In genomic region chr5:101855475-101855874, GRCm38 (mm10) we compare ENCODE assay signal across 30 mouse cellular contexts.
A peak's percentile ranks its signal among the peaks of the same experiment; 100 is the strongest.
DNase-seq lines count a peak whose midpoint lies in the region; ATAC-seq and TF ChIP-seq lines count a peak whose summit lies in the region.
"Had no signal": no experiment of that assay in that cellular context is flagged by ENCODE, and none has a peak within 500 bp of the region (broad histone marks: within the 10 kb centered on the region; RNA-seq: fewer than 3 reads in every experiment).

No protein-coding gene starts in this region.

- H3K27me3 ChIP-seq in lung, postnatal 0 days (replicated peaks; ENCODE audit: insufficient read depth, low read length), result no peaks in the 10 kb centered on the region
- no peaks in the 10 kb centered on the region for H3K27me3 ChIP-seq in stomach, postnatal 0 days (ENCODE audit: control insufficient read depth, insufficient read depth, low read length)
- H3K27me3 ChIP-seq: CH12.LX; embryonic facial prominence, embryonic 13.5 days; forebrain, embryonic 13.5 days; heart, embryonic 12.5 days; heart, embryonic 15.5 days; Patski had no signal

- H3K9ac ChIP-seq in lung, postnatal 0 days (replicated peaks; ENCODE audit: low read depth), result no peak overlapping the region
- H3K9ac ChIP-seq in stomach, postnatal 0 days (ENCODE audit: low read length), result no peak overlapping the region
- H3K9ac ChIP-seq: embryonic facial prominence, embryonic 13.5 days; forebrain, embryonic 13.5 days; heart, embryonic 12.5 days; heart, embryonic 15.5 days; hindbrain, embryonic 14.5 days had no signal

- no peak overlapping the region for H3K4me3 ChIP-seq in lung, postnatal 0 days (ENCODE audit: low read depth, low read length)
- H3K4me3 ChIP-seq in stomach, postnatal 0 days (ENCODE audit: low read depth, low read length), result no peak overlapping the region
- H3K4me3 ChIP-seq: embryonic facial prominence, embryonic 10.5 days; embryonic facial prominence, embryonic 13.5 days; erythroblast, embryonic 14.5 days; forebrain, embryonic 13.5 days; heart, embryonic 12.5 days; heart, embryonic 15.5 days had no signal

- H3K4me1 ChIP-seq in lung, postnatal 0 days (ENCODE audit: insufficient read depth, low read depth, low read length), result peaks cover 4% of the 10 kb centered on the region; the same call in 1 of the 2 replicates
- no peaks in the 10 kb centered on the region for H3K4me1 ChIP-seq in stomach, postnatal 0 days (replicated peaks; ENCODE audit: control insufficient read depth, insufficient read depth)
- H3K4me1 ChIP-seq: embryonic facial prominence, embryonic 10.5 days; embryonic facial prominence, embryonic 13.5 days; forebrain, embryonic 13.5 days; heart, embryonic 12.5 days; heart, embryonic 15.5 days had no signal

- H3K36me3 ChIP-seq in lung, postnatal 0 days (ENCODE audit: insufficient read depth, low read length), result peaks cover 48% of the 10 kb centered on the region; the same call in 1 of the 2 replicates
- H3K36me3 ChIP-seq in stomach, postnatal 0 days (ENCODE audit: control insufficient read depth, insufficient read depth, low read length), result peaks cover 52% of the 10 kb centered on the region
- H3K36me3 ChIP-seq: G1E had no signal

- 0 out of 2 replicates have a peak, but pooled peaks have one; percentile 8 for TF ChIP-seq CTCF in lung, postnatal 0 days (IDR thresholded peaks at IDR 0.05)
- no peak for TF ChIP-seq CTCF in stomach, postnatal 0 days (IDR thresholded peaks at IDR 0.05; ENCODE audit: low read depth)

- ATAC-seq in lung, postnatal 0 days, result peak; percentile 73
- ATAC-seq in stomach, postnatal 0 days (ENCODE audit: low FRiP score, low TSS enrichment), result no peak
- ATAC-seq: forebrain, embryonic 13.5 days; inflammation-experienced regulatory T-cells, adult 6 months; Patski had no signal

- 58% methylated on average over 16 of the region's 16 CpGs for WGBS in lung, postnatal 0 days
- 92% methylated on average over 16 of the region's 16 CpGs for WGBS in stomach, postnatal 0 days

- H3K9me3 ChIP-seq in lung, postnatal 0 days (ENCODE audit: low read length), result no peaks in the 10 kb centered on the region
- no peaks in the 10 kb centered on the region for H3K9me3 ChIP-seq in stomach, postnatal 0 days (ENCODE audit: control insufficient read depth, low read length)
- H3K9me3 ChIP-seq: embryonic facial prominence, embryonic 10.5 days; embryonic facial prominence, embryonic 13.5 days; forebrain, embryonic 13.5 days; heart, embryonic 12.5 days; heart, embryonic 15.5 days had no signal

- peak overlapping the region; percentile 40; the same call in 1 of the 2 replicates for H3K27ac ChIP-seq in lung, postnatal 0 days (ENCODE audit: low read length)
- no peak overlapping the region for H3K27ac ChIP-seq in stomach, postnatal 0 days (replicated peaks)
- H3K27ac ChIP-seq: embryonic facial prominence, embryonic 10.5 days; embryonic facial prominence, embryonic 13.5 days; forebrain, embryonic 13.5 days; heart, embryonic 15.5 days; hindbrain, embryonic 14.5 days; hindbrain, postnatal 0 days had no signal

- intact Hi-C loops in heart, postnatal 25 days (cut with DNase I), result no loop called here

- TF ChIP-seq EP300 in lung, postnatal 0 days (IDR thresholded peaks at IDR 0.05), result 0 out of 2 replicates have a peak, but pooled peaks have one; percentile 12
- TF ChIP-seq EP300 in stomach, postnatal 0 days (optimal IDR thresholded peaks at IDR 0.05), result no peak

- no peak overlapping the region for H3K4me2 ChIP-seq in lung, postnatal 0 days (replicated peaks; ENCODE audit: low read depth, low read length)
- no peak overlapping the region for H3K4me2 ChIP-seq in stomach, postnatal 0 days (replicated peaks; ENCODE audit: low read depth)
- H3K4me2 ChIP-seq: embryonic facial prominence, embryonic 13.5 days; forebrain, embryonic 13.5 days; heart, embryonic 12.5 days; heart, embryonic 15.5 days; hindbrain, embryonic 14.5 days had no signal

- peak; percentile 67 for DNase-seq in heart, adult 11 months
- no peak for DNase-seq in heart, postnatal 25 days (ENCODE audit: low spot score)
- peak; percentile 88 for DNase-seq in lung, postnatal 0 days (ENCODE audit: low spot score)
- peak; percentile 80 for DNase-seq in lung, postnatal 25 days (ENCODE audit: low spot score)
- DNase-seq in kidney, adult 9 months, result no peak
- DNase-seq in adipocyte (ENCODE audit: low spot score), result no peak
- DNase-seq in stomach, postnatal 0 days (ENCODE audit: low spot score), result no peak
- DNase-seq: adrenal gland, adult 8-10 months; B cell, adult 2 months; cerebellum, adult 11-12 months; cerebellum, adult 8-10 months; cerebellum, postnatal 10 days; cerebellum, postnatal 36 days; embryo, embryonic 11 days; gastrocnemius, postnatal 14 days; heart, adult 18-20 months; heart, postnatal 10 days; heart, postnatal 4 days had no signal

Comparison
In these comparisons a context has a peak if more than half of its experiments do, and no peak if none do; other contexts are left out.
1. DNase-seq: peak in heart, adult 11 months (single experiment), lung, postnatal 0 days (single experiment) and lung, postnatal 25 days (single experiment); none in heart, postnatal 25 days (single experiment), kidney, adult 9 months (single experiment), adipocyte (single experiment) and stomach, postnatal 0 days (single experiment).